Mouse (Mus musculus) Patski (cell line): Measurements from ENCODE around the gene Sox11. TPM values are rescaled to one million over a fixed set of nuclear protein-coding genes. Genes with fewer than 3 reads are reported as not detected.

Experiments
- ATAC-seq: fragments of 100-300 bp; one replicate; pipeline ENCODE4 v1.8.0; 2021
- CTCF ChIA-PET: fragments of 350-600 bp; sonication (Branson Sonifier 250); formaldehyde crosslinking; loops from one replicate; lab custom pipeline; 2022; ENCODE audit warnings: inconsistent platforms; lab: Charles Lee
- POLR2A ChIA-PET: fragments of 350-600 bp; sonication (Branson Sonifier 250); formaldehyde crosslinking; loops from one replicate; lab custom pipeline; 2022; ENCODE audit warnings: antibody characterized with exemption, inconsistent platforms; lab: Charles Lee
- DNase-seq: peaks from one replicate; pipeline ENCODE4 v3.0.0-alpha.2; 2011; ENCODE audit warnings: low read depth, low spot score
- H3K27me3 ChIP-seq: fragments of 371-371 bp; one replicate; pipeline ENCODE4 v1.5.1; 2021
- CTCF ChIP-seq: fragments of 100-300 bp; IDR thresholded peaks from one replicate; pipeline ENCODE4 v1.5.1; 2021
- in situ Hi-C: fragments of 300-500 bp; cut with MboI; formaldehyde crosslinking; loops from 3 replicates; pipeline ENCODE4 v1.11.1; 2018; ENCODE audit warnings: low pct_unique_long_range_greater_than_20kb, mixed read lengths
- polyA plus RNA-seq: library from polyadenylated mRNA; unstranded; gene quantifications from one replicate; pipeline ENCODE4 v1.2.3, GENCODE M21; 2021

Sox11 gene
- polyA plus RNA-seq, 1 experiment from 2014 or later, result 21.2 TPM

- CTCF ChIA-PET, result interaction anchor here (0.9 to 1.7 kb wide), 2 partner anchors 11 to 683 kb away, joined by 3 to 4 read pairs; no protein-coding TSS in a partner anchor
- no peak for TF ChIP-seq CTCF
- no peak for ATAC-seq
- peak; percentile 17 for DNase-seq
- POLR2A ChIA-PET, result interaction anchor here (0.6 kb wide), 1 partner anchor 531 kb away, joined by 4 read pairs; no protein-coding TSS in a partner anchor
- H3K27me3 ChIP-seq, result no peaks in the 10 kb centered on the region
- in situ Hi-C loops, result no loop called here
Measured at GRCm38 (mm10) chr12:27304713-27305437, 37.5 kb downstream of the Sox11 start.

DNA sequence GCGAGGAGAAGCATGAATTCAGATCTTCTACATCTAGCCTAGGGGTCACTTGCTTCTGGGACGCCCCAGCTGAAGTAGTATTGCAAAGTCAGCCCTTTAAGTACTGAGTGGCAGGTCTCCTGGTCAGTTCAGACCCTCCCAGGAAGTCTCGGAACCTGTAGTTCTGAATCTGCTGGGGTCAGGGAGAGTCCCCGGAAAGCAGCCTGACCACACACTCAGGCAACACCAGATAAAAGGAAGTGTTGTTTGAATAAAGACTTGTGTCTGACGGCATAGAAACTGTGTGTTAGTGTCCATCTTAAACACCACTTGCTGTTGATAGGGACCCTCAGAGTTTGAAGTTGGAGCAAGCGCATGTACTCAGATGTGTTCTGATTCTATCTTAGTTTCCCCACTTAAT, 39.2 kb downstream of the Sox11 start:
- ChIA-PET POLR2A (no interaction called here), CTCF (no interaction called here)
- ATAC-seq, result no peak
- no peak for DNase-seq
- H3K27me3 ChIP-seq, result no peaks in the 10 kb centered on the region
- in situ Hi-C loops, result no loop called here
- no peak for TF ChIP-seq CTCF

- no peaks in the 10 kb centered on the region for H3K27me3 ChIP-seq
- no peak for ATAC-seq
- CTCF ChIA-PET, result interaction anchor here (1.5 kb wide), 1 partner anchor 11 kb away, joined by 3 read pairs; no protein-coding TSS in a partner anchor
- in situ Hi-C loops, result no loop called here
- POLR2A ChIA-PET, result no interaction called here
- no peak for TF ChIP-seq CTCF
- DNase-seq, result no peak
Measured at GRCm38 (mm10) chr12:27298721-27299120, 43.7 kb downstream of the Sox11 start.

DNA sequence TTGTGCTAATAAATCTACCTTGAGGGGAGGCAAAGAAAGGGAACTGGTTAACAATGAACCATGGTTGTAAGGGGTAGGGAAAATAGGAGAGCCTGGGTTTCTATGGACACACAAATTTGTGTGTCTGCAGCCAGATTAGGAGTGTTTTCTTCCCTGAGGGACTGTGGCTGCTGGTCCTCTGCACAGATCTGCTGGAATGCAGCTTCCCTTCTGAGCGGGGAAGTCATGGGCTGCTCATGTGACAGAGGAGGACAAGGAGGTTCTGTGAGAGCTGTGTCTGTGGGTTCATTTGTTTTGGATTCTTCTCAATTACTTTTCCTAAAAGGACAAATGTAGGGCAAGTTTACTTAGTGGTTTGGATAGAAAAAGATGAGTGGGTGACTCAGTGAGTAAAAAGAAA, 48.2 kb downstream of the Sox11 start:
- DNase-seq (peak; percentile 20), ATAC-seq (peak; percentile 73)
- CTCF ChIA-PET, result interaction anchor here (1.7 kb wide), 1 partner anchor 11 kb away, joined by 4 read pairs; no protein-coding TSS in a partner anchor
- in situ Hi-C loops, result no loop called here
- H3K27me3 ChIP-seq, result no peaks in the 10 kb centered on the region
- no peak for TF ChIP-seq CTCF
- POLR2A ChIA-PET, result no interaction called here

DNA sequence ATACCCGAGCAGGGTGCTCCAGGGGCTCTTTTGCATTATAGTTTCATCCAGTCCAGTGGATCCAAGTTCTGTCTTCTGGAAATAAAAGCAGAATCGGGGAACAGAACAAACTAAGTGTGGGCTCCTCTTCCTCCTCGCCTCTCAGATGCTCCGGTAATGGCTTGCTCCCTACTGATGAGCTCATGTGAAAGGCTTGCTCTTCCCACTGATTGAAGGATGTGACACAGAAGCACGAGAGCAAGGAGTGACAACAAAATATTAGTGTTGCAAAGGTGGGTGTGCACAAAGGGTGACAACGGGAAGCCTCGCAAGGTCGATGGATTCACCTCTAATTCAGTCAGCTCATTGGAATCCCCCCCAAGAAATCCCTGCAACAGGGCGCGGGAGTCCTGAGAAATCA, 48.6 kb downstream of the Sox11 start:
- no peaks in the 10 kb centered on the region for H3K27me3 ChIP-seq
- in situ Hi-C loops, result no loop called here
- ChIA-PET CTCF (interaction anchor here (1.7 kb wide), 1 partner anchor 12 kb away, joined by 4 read pairs; no protein-coding TSS in a partner anchor), POLR2A (no interaction called here)
- no peak for TF ChIP-seq CTCF
- ATAC-seq (no peak), DNase-seq (no peak)

DNA sequence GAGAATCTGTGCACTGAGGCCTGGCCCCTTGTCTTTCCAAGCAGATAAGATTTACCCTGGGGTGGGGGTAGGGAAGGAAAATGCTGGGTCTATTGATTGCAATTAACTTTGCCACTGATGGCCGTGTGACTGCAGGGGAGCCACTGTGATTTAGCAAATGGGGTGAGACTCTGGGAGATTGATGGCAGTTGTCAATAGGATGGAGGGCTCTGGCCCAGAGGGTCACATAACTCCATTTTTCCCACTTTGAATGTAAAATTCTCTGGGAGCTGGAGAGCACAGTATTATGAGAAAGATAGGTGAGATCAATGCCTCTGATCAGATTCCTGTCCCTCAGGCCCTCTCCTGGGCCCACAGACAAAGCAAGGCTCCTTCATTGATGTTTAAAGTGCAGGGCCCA, 49.2 kb downstream of the Sox11 start:
- CTCF ChIA-PET, result interaction anchor here (1.7 kb wide), 1 partner anchor 12 kb away, joined by 4 read pairs; no protein-coding TSS in a partner anchor
- TF ChIP-seq CTCF, result no peak
- in situ Hi-C loops, result no loop called here
- no peak for ATAC-seq
- no peaks in the 10 kb centered on the region for H3K27me3 ChIP-seq
- POLR2A ChIA-PET, result no interaction called here
- DNase-seq, result no peak
